Mouse (Mus musculus): ENCODE measurements at regions not wholly inside any gene's neighbourhood (a gene's known extent, or its start where the extent isn't known, plus 50 kb on each side); places are given as distances from the start of the nearest gene placed in this dataset.

DNA sequence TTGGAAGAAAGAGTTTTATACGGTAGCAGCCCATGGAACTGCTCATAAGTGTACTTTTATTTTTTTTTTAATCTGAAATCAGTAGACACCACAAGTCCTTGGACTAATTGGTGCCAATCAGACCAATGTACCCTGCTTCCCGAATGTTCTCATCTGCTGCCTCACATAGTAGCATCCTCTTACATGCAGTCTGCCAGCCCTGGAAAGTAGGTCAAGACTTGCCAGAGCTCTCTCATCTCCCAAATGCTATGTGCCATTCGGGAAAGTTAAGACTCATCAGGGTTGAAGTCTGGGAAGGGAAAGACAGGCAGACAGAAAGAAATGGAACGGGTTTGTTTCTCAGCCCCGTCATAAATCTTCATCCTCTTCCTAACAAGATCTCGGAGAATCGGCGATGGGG, 115.2 kb upstream of the Rbms3 start:
- no peak overlapping the region for H3K4me2 ChIP-seq (replicated peaks)
- H3K9ac ChIP-seq = no peak overlapping the region

DNA sequence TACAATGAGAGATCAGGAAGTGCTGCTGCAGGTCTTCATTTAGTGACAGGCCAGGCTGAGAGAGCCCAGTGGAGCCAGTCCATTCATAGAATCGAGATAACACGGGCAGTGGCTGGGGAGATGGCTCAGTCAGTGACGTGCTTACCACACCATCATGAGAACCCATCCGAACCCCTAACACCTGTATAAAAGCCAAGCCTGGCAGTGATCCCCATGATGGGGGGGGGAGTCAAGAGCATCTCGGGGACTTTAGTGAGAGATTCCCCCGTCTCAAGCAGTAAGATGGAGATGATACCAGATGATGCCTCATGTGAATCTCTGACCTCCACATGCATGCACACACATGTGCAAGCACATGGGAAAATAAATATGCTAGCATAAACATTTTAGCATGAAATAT, 99.7 kb upstream of the Rbms3 start:
- Histone ChIP-seq H3K4me2 (replicated peaks) (no peak overlapping the region), H3K9me3 (replicated peaks) (no peaks in the 10 kb centered on the region), H3K4me1 (no peaks in the 10 kb centered on the region), H3K4me3 (replicated peaks) (no peak overlapping the region), H3K36me3 (no peaks in the 10 kb centered on the region), H3K27ac (replicated peaks) (no peak overlapping the region), H3K27me3 (no peaks in the 10 kb centered on the region), H3K9ac (no peak overlapping the region)
- WGBS = 85% methylated on average over 6 of the region's 6 CpGs
- no peak for ATAC-seq (ENCODE audit: insufficient number of reproducible peaks, low FRiP score, low TSS enrichment, low read depth)

More for the DNA sequence above, 115.2 kb upstream of the Rbms3 start:
- WGBS = 86% methylated on average over 8 of the region's 8 CpGs
- no peak overlapping the region for H3K4me3 ChIP-seq (replicated peaks)
- H3K4me1 ChIP-seq = no peaks in the 10 kb centered on the region
- H3K9me3 ChIP-seq (replicated peaks) = no peaks in the 10 kb centered on the region
- H3K27ac ChIP-seq (replicated peaks) = no peak overlapping the region
- no peaks in the 10 kb centered on the region for H3K27me3 ChIP-seq
- no peaks in the 10 kb centered on the region for H3K36me3 ChIP-seq
- ATAC-seq (ENCODE audit: insufficient number of reproducible peaks, low FRiP score, low TSS enrichment, low read depth) = no peak

GRCm38 (mm10) chr9:117720161-117720598, 90.5 kb upstream of the Rbms3 start:
- no peaks in the 10 kb centered on the region for H3K36me3 ChIP-seq
- H3K9me3 ChIP-seq (replicated peaks) = no peaks in the 10 kb centered on the region
- H3K4me2 ChIP-seq (replicated peaks) = no peak overlapping the region
- no peak for ATAC-seq (ENCODE audit: insufficient number of reproducible peaks, low FRiP score, low TSS enrichment, low read depth)
- no peaks in the 10 kb centered on the region for H3K27me3 ChIP-seq
- WGBS = 80% methylated on average over 7 of the region's 7 CpGs
- no peak overlapping the region for H3K9ac ChIP-seq
- no peaks in the 10 kb centered on the region for H3K4me1 ChIP-seq
- no peak overlapping the region for H3K4me3 ChIP-seq (replicated peaks)
- no peak overlapping the region for H3K27ac ChIP-seq (replicated peaks)

DNA sequence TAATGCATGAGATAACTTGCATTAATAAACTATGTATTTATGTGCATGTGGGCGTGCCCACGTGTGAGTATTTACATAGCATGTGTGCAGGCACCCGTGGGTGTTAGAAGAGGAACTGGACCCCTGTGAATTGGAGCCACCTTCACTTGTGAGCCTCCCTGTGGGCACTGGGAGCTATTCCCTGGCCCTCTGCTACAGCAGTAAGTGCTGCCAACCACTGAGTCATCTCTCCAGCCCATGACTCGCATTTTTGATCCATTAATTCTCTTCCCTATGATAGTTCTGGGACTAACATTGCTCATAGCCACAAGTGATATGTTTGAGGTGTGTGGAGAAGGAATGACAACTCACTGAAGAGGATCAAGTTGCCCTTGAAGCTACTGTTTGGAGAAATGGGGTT, 87.6 kb upstream of the Rbms3 start:
- no peak overlapping the region for H3K4me3 ChIP-seq (replicated peaks)
- no peaks in the 10 kb centered on the region for H3K9me3 ChIP-seq (replicated peaks)
- H3K27me3 ChIP-seq = no peaks in the 10 kb centered on the region
- ATAC-seq (ENCODE audit: insufficient number of reproducible peaks, low FRiP score, low TSS enrichment, low read depth) = no peak
- no peak overlapping the region for H3K27ac ChIP-seq (replicated peaks)
- 79% methylated on average over 4 of the region's 4 CpGs for WGBS
- no peaks in the 10 kb centered on the region for H3K36me3 ChIP-seq
- H3K4me1 ChIP-seq = no peaks in the 10 kb centered on the region
- no peak overlapping the region for H3K4me2 ChIP-seq (replicated peaks)
- no peak overlapping the region for H3K9ac ChIP-seq

- Histone ChIP-seq H3K27me3 (no peaks in the 10 kb centered on the region), H3K4me3 (replicated peaks) (no peak overlapping the region), H3K9ac (no peak overlapping the region), H3K4me2 (replicated peaks) (no peak overlapping the region), H3K27ac (replicated peaks) (no peak overlapping the region), H3K36me3 (no peaks in the 10 kb centered on the region), H3K4me1 (no peaks in the 10 kb centered on the region), H3K9me3 (replicated peaks) (no peaks in the 10 kb centered on the region)
- WGBS = 83% methylated on average over 6 of the region's 6 CpGs
- no peak for ATAC-seq (ENCODE audit: insufficient number of reproducible peaks, low FRiP score, low TSS enrichment, low read depth)
These were observed 86.8 kb upstream of the Rbms3 start for GRCm38 (mm10) chr9:117716476-117716875.

DNA sequence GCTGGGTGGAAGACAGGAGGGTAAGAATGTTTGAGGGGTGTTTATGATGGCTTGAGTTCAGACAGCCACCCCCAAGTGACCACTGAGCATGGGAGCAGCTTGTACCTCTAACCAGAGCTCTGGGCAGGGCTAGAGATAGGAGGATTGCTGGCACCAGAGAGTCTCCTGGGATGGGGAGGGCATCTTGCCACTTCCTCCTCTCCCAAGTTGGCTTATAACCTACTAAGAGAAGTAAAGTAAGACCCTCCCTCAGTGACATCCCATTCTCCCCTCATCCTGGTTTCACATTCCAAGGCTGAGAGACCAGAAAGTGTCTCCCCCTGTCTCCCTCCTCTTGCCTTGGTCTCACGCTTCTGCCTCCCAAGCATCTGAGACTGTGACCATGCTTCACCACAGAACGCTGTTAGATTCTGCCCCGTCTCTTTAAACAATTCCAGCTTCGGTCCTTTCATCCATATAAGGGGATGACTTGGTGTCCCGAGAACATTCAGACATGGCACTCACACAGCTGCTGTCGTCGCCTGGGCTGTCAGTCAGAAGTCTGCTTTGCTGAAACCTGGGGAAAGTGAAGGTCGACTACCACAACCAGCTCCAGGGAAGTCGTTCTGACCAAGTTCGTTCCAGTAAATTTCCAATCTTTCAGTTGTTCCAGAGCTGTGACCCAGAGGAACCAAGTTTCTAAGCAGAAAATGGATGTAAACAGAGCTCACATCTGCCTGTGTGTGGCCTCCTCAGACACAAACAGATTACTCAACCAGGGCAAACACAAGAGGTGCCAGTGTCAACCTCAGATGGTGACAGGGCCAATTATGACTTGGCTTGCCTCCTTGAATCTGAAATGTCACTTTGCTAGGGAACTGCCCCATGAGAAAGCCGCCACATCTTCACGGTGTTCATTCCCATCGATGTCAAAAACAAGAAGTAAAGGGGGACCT, 85.3 kb upstream of the Rbms3 start:
- 70% methylated on average over 13 of the region's 13 CpGs for WGBS
- Histone ChIP-seq H3K4me1 (no peaks in the 10 kb centered on the region), H3K4me3 (replicated peaks) (no peak overlapping the region), H3K27me3 (no peaks in the 10 kb centered on the region), H3K9me3 (replicated peaks) (no peaks in the 10 kb centered on the region), H3K4me2 (replicated peaks) (no peak overlapping the region), H3K27ac (replicated peaks) (no peak overlapping the region), H3K9ac (no peak overlapping the region), H3K36me3 (no peaks in the 10 kb centered on the region)
- ATAC-seq (ENCODE audit: insufficient number of reproducible peaks, low FRiP score, low TSS enrichment, low read depth) = no peak

- Histone ChIP-seq H3K4me2 (replicated peaks) (no peak overlapping the region), H3K27ac (replicated peaks) (no peak overlapping the region), H3K9ac (no peak overlapping the region), H3K4me3 (replicated peaks) (no peak overlapping the region), H3K9me3 (replicated peaks) (no peaks in the 10 kb centered on the region), H3K36me3 (no peaks in the 10 kb centered on the region), H3K4me1 (no peaks in the 10 kb centered on the region), H3K27me3 (no peaks in the 10 kb centered on the region)
- ATAC-seq (ENCODE audit: insufficient number of reproducible peaks, low FRiP score, low TSS enrichment, low read depth) = no peak
- WGBS = 89% methylated on average over 4 of the region's 4 CpGs
These were observed 83.4 kb upstream of the Rbms3 start for GRCm38 (mm10) chr9:117713121-117713520.

DNA sequence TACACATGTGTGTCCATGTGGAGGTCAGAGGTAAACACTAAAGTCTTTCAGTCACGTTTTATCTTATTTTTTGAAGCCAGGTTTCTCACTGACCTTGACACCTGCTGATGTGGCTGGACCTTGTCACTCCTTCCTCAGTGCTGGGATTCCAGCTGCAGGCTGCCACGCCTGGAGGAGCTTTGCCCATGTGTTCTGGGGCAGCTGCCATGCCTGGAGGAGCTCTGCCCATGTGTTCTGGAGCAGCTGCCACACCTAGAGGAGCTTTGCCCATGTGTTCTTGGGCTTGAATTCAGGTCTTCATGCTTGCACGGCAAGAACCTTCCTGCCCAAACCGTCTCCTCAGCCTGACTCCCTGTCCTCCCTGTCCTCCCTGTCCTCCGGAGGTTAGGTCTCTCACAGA, 82.1 kb upstream of the Rbms3 start:
- 80% methylated on average over 5 of the region's 5 CpGs for WGBS
- Histone ChIP-seq H3K36me3 (no peaks in the 10 kb centered on the region), H3K9me3 (replicated peaks) (no peaks in the 10 kb centered on the region)

DNA sequence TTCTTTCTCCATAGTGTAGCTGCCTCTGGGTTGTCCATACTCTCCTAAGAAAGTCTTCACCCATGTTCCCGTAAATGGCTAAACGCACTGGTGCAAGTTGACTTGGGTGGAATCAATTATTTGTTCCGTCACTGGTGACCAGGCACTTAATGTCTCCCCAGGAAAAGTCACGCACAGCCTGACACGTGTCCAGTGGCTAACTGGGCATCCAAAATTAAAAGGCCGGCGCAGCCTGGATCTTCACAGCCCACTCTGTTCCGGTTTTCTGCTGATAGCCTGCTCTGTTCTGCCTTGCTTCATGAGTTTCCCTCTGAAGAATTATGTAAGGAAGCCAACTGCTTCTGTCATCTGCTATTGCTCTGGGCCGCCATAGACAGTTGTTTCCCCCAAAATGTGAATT, 81.3 kb upstream of the Rbms3 start:
- no peak for ATAC-seq (ENCODE audit: insufficient number of reproducible peaks, low FRiP score, low TSS enrichment, low read depth)
- no peaks in the 10 kb centered on the region for H3K27me3 ChIP-seq
- no peak overlapping the region for H3K4me2 ChIP-seq (replicated peaks)
- H3K9me3 ChIP-seq (replicated peaks) = no peaks in the 10 kb centered on the region
- H3K9ac ChIP-seq = no peak overlapping the region
- no peak overlapping the region for H3K4me3 ChIP-seq (replicated peaks)
- H3K27ac ChIP-seq (replicated peaks) = no peak overlapping the region
- WGBS = 90% methylated on average over 9 of the region's 9 CpGs
- H3K36me3 ChIP-seq = no peaks in the 10 kb centered on the region
- H3K4me1 ChIP-seq = no peaks in the 10 kb centered on the region

More for the DNA sequence above, 82.1 kb upstream of the Rbms3 start:
- Histone ChIP-seq H3K4me1 (no peaks in the 10 kb centered on the region), H3K4me2 (replicated peaks) (no peak overlapping the region), H3K9ac (no peak overlapping the region), H3K27ac (replicated peaks) (no peak overlapping the region), H3K4me3 (replicated peaks) (no peak overlapping the region), H3K27me3 (no peaks in the 10 kb centered on the region)
- no peak for ATAC-seq (ENCODE audit: insufficient number of reproducible peaks, low FRiP score, low TSS enrichment, low read depth)

DNA sequence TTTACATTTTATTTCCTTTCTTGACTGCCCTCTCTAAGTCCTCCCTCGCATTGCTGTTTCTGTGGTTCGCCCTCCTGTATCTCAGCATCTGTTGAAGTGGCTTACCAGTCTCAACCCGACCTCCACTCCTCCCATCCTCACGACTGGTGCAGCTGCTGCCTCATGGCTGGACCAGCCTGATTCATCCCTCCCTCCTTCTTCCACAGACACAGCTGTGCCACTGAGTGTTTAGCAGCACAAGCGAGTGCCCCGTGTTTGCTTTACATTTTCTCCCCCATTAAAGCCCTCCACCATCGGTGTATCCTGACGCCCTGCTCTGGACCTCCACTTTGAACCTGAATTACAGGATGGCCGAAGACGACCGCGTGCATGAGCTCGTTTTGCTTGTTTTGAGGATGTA, 80.0 kb upstream of the Rbms3 start:
- WGBS = 65% methylated on average over 13 of the region's 13 CpGs
- H3K4me2 ChIP-seq (replicated peaks) = no peak overlapping the region
- no peaks in the 10 kb centered on the region for H3K9me3 ChIP-seq (replicated peaks)
- H3K36me3 ChIP-seq = no peaks in the 10 kb centered on the region
- H3K4me3 ChIP-seq (replicated peaks) = no peak overlapping the region
- no peak overlapping the region for H3K9ac ChIP-seq
- no peak overlapping the region for H3K27ac ChIP-seq (replicated peaks)
- H3K4me1 ChIP-seq = no peaks in the 10 kb centered on the region
- no peak for ATAC-seq (ENCODE audit: insufficient number of reproducible peaks, low FRiP score, low TSS enrichment, low read depth)
- H3K27me3 ChIP-seq = no peaks in the 10 kb centered on the region

GRCm38 (mm10) chr9:117693001-117693400, 63.3 kb upstream of the Rbms3 start:
- no peak for ATAC-seq (ENCODE audit: insufficient number of reproducible peaks, low FRiP score, low TSS enrichment, low read depth)
- no peaks in the 10 kb centered on the region for H3K9me3 ChIP-seq (replicated peaks)

GRCm38 (mm10) chr9:117692486-117692885, 62.8 kb upstream of the Rbms3 start:
- ATAC-seq (ENCODE audit: insufficient number of reproducible peaks, low FRiP score, low TSS enrichment, low read depth) = no peak
- H3K9ac ChIP-seq = no peak overlapping the region
- no peak overlapping the region for H3K4me3 ChIP-seq (replicated peaks)
- H3K9me3 ChIP-seq (replicated peaks) = no peaks in the 10 kb centered on the region
- H3K36me3 ChIP-seq = no peaks in the 10 kb centered on the region
- H3K27me3 ChIP-seq = no peaks in the 10 kb centered on the region
- no peak overlapping the region for H3K27ac ChIP-seq (replicated peaks)
- no peaks in the 10 kb centered on the region for H3K4me1 ChIP-seq
- no peak overlapping the region for H3K4me2 ChIP-seq (replicated peaks)
- WGBS = 78% methylated on average over 9 of the region's 9 CpGs

More at GRCm38 (mm10) chr9:117693001-117693400, 63.3 kb upstream of the Rbms3 start:
- WGBS = 91% methylated on average over 8 of the region's 8 CpGs
- Histone ChIP-seq H3K4me2 (replicated peaks) (no peak overlapping the region), H3K27ac (replicated peaks) (no peak overlapping the region), H3K27me3 (no peaks in the 10 kb centered on the region), H3K9ac (no peak overlapping the region), H3K36me3 (no peaks in the 10 kb centered on the region), H3K4me3 (replicated peaks) (no peak overlapping the region), H3K4me1 (no peaks in the 10 kb centered on the region)
